Mouse (Mus musculus) kidney, postnatal 10 days (tissue): ENCODE results near the gene Tbcb.
"Not testable (repeated sequence)": the region's sequence is repeated elsewhere in the genome, so short reads cannot be mapped to it uniquely, and the experiment has no call there.

ENCODE experiments used
- DNase-seq: peaks from one replicate; pipeline ENCODE4 v3.0.0; 2021; ENCODE audit warnings: mixed read lengths

The Tbcb gene

DNA sequence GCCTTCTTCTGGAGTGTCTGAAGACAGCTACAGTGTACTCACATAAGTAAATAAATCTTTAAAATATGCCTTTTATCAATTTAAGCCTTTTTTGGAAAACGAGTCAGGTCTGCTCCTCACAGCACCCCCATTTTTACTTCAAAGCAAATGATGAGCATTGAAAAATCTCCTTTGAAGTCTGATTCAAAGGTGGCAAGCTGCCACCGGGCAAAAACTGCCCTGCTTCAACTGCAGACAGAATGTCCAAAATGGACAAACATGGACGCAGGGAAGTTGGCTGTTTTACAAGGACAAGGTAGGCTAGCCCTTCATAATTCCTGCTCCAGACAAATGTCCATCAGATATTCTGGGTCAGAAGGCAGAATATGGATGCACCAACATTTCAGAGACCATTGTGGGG lies 10.6 kb downstream of the Tbcb start:
- no peak for DNase-seq

DNA sequence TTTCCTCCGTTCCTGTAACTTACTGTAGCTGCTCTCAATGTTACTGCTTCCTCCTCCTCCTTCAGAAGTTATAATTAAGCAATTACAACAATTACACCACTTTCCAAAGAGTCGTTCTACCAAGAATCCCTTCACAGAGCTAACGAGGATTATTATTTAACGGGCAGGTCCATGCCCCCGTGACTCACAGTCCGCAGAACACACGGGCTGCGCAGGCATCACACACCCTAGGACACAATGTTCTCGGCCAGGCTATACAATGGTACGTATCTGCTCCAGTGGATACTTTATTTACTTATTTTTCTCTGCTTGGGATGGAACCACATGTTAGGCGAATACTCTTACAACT lies 12.1 kb downstream of the Tbcb start:
- DNase-seq = no peak

DNA sequence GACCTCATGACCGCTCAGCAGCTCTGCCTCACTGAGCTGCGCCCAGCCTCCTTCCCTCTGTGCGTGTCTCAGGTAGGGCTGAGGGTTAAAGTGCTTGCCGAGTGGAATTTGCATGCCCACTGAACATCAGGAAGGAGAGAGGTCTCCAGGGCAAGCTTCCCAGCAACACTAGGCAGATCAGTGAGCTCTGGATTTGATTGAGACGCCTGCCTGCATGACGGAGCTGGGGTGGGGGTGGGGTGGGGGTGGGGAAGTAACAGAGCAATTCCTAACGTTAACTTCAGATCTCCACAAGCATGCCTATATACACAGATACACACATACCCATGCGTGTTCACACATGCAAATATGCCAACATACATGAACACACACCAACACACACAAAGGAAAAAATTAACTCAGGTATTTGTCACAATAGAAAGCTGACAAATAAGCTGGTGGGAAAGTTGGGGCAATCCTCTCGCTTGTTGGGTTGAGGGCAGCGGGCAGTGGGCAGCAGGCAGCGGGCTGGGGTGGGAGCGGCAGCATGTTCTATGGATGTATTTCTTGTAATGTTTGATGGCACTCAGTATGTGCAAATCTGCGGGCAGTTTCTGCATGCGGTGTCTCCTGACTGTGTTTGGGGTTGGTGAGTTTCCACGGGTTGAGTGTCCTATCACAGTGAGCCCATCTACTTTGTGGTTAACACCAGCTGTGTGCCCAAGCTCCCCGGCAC lies 12.6 kb downstream of the Tbcb start:
- peak; percentile 83 for DNase-seq

DNA sequence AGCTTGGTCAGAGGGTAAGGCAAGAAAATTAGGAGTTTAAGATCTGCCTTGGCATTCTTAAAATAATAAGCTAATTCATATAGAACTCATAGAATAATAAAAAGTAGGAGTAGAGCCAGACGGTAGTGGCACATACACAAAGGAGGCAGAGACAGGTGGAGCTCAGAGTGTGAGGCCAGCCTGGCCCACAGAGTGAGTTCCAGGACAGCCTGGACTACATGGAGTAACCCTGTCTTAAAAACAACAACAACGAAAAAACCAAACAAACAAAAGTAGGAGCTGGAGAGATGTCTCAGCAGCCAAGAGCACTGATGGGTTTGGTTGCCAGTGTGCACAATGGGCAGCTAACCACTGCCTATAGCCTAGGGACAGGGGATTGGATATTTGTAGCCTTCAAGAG lies 14.8 kb downstream of the Tbcb start:
- no peak for DNase-seq

DNA sequence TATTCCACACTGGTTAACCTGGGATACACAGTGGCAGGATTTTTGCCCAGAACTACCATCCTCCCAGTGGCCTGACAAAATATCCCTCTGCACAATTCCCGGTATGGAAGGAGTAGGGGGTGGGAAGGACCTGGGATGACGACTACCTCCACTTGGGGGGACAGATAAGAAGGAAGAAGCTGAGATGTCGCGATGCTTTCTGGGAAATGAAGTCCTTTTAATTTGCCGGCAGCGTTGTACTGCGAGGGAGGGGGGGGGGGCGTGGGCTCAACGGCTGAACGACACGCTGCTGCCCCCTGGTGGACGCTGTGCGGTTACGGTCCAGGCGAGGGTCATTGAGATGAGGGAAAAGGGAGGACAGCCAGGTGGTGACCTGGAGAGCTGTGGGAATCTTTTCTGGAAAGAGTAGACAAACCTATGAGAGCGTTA lies 15.3 kb downstream of the Tbcb start:
- DNase-seq = peak; percentile 89

DNA sequence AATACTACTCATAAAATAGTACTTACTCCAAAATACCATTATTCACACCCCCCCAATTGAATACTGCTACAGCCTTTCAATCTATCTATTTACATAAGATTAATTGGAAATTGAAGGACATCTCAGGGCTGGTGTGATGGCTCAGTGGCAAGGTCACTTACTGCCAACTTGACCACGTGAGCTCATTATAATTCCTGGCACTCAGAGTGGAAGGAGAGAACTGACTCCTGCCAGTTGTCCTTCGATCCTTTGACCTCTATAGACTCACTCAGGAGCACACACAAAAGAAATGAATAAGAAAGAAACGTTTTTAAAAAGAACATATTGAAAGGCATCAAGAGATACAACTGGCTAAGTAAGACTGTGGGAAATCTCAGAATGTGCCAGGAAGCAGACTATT lies 16.2 kb downstream of the Tbcb start:
- DNase-seq = no peak

DNA sequence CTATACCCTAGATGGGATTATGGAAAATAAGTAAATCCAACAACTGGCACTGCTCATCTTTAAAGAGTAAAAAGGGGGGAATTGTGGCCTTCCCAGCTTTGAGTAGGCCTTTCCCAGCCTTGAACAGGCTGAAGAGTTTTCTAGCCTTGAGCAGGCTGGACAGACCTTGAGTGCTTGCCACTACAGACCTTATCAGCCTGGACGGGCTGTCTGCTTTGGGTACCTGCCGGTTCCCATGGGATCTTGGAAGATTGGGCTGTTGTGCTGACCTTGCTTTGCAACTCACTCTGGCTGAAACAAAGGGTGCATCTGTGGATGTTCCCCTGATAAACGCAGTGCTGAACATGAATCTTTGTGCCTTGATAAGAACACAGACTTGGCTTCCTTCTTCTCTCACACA lies 18.2 kb downstream of the Tbcb start:
- DNase-seq = no peak

DNA sequence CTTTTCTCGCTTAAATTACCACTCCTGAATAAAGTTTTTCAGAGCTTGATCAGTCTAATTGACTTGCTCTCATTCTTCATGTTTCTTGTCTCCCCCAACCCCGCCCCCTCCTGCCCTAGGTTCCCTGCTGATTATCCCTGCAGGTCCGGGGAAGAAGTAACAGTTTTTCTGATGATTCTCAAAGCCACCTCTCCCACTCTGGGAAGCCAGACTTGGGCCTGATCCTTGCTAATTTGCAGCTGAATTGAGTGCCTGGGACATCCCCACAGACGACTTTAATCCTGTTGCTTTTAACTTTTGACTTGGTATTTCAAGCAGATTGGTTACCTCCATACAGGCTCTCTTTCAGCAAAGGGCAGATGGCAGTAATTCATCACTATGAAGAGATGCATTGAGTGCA lies 21.0 kb downstream of the Tbcb start:
- no peak for DNase-seq

DNA sequence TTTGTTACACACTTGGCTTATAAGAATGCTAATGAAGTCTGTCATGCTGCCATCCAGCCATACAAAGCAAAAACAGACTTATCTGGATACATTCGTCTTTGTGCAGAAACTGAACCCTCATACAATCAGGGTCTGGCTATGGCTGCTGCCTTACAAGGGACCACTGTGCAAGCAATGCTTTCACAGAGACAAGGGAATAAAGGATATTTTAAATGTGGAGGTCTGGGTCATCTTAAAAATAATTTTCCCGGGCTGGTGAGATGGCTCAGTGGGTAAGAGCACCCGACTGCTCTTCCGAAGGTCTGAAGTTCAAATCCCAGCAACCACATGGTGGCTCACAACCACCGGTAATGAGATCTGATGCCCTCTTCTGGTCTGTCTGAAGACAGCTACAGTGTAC lies 25.7 kb downstream of the Tbcb start:
- not testable (repeated sequence) for DNase-seq

DNA sequence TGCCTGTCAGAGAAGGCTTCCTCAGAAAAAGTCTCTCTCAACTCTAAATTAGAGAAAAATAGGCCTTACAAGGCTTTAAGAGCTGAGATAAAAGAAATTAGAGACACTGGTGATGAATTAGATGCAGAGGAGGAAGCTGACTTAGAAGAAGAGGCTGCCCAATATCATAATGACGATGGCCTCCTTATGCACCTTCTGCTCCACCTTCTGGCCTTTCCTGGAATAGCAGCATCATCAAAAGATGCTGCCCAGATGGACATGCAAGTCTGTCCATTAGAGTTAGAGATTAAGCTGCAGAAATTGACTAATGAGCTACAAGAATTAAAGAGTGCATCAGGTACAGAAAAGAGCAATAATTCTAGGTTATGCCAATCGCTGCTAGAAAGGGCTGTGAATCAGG lies 26.7 kb downstream of the Tbcb start:
- DNase-seq = peak; percentile 84

DNA sequence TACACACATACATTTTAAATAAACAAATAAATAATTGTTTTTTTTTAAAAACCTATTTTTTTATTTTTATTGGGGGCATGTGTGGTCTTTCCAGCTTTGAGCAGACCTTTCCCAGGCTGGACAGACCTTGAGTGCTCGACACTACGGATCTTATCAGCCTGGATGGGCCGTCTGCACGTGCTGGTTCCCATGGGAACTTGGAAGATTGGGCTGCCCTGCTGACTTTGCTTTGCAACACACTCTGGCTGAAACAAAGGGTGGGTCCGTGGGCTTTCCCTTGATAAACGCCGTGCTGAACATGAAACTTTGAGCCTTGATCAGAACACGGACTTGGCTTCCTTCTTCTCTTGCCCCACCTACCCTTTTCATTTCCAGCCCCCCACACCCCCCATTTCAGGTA lies 27.7 kb downstream of the Tbcb start:
- DNase-seq = no peak

DNA sequence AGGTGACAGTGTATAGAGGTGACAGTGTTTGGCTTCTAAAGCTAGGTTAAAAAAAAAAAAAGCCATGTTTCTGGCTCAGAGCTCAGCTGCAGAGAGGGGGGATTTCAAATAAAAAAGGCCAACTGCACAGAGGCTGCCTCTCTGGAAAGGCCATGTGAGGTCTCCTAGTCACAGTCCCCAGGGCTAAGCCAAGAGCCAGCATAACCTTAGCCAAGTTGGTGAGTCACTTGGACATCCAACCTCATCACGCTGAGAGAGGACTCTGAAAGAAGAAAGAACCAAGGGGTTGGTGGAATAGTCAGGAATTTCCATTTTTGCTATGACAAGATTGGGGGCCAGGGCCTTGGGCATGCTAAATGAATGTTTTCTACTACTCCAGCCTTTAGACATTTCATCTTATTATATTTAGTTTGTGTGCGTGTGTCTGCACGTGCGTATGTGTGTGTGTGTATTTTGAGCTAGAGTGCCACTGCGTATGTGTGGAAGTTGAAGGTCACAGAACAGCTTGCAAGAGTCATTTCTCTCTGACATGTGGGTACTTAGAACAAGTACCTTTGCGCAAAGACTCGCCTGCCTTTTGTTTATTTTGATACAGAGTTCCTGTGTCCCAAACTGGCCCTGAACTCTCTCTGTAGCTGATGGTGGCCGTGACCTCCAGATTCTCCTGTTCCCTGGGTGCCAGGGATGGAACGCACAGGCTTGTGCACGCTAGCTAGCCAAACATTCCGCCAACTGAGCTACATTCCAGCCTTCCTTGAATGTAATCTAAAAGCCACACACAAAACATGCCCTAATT lies 29.0 kb downstream of the Tbcb start:
- DNase-seq = no peak

DNA sequence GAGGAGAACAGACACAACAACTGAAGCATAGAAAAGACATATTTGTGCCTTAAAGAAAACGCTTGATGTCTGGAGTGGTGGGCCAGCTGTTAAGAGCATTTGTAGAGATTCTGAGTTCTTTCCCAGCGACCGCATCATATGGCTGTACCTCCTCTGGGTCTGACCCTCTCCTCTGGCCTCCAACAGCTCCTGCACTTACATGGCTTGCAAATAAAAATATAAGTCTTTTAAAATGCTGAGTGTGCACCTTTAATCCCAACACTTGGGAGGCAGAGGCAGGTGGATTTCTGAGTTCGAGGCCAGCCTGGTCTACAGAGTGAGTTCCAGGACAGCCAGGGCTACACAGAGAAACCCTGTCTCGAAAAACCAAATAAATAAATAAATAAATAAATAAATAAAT lies 31.4 kb downstream of the Tbcb start:
- not testable (repeated sequence) for DNase-seq

DNA sequence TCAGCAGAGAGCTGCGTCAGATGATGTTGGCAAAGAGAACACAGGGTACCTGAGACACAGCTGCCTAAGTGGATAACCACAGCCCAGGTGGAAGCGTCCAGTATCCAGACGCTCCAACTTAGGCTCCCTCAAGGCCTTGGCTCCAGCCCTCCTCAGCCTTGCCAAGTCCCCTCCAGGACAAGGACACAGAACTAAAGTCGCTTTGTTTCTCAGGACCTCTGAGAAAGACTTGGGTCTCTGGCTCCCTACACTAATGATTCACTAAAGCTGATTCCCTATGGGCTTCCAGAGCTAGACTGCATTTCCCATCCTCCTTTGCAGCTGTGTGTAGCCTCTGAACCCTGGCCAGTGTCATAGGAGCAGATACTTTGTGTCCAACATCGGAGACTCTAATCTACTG lies 31.9 kb downstream of the Tbcb start:
- peak; percentile 10 for DNase-seq

DNA sequence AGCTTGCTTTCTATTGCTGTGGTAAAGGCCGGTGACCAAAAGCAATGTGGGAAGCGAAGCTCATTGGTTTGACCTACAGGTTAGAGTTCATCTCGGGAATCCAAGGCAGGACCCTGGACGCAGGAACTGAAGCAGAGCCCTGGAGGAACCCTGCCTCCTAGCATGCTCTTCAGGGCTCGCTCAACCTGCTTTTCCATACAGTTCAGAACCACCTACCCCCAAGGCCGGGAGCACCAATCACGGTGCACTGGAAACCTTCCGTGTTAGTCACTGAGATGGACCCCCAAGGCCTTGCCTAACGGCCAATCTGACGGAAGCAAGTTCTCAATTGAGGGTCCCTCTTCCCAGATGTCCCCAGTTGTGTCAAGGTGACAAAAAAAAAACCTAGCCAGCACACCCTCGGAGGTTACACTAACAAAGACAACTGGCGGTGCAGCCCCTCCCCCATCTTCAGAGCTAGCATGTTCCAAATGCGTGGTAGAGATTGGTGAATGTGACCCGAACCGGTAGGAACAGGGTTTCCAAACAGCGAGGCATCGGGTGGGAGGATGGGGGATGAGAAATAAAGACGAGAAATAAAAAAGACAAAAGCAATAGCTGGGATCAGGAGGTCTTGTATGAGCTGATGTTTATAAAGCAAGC lies 32.5 kb downstream of the Tbcb start:
- DNase-seq = peak; percentile 14

DNA sequence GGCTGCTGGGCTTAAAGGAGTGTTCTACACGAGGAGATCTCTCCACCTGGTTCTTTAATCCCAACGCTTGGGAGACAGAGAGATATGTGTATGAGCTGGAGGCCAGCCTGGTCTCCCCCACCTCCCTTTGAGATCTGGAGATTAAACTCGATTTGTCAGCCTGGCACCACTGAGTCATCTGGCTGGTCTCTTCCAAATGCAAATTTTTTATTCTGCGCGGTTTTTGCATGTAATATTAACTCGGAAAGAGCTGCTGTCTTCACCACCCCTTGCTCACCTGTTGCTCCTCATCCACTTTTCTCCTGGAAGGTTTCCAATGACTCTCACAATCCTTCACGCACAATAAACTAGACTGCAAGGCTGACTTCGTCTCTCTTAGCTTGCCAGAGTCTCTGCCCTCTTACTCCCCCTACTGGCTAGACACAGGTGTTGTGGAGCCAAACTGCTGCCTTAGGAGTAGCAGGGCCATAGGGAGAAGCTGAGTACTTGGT lies 33.5 kb downstream of the Tbcb start, which contains the start of gene Capns1:
Gene Capns1 (minus strand): TSS at position 331 of the 491 bp plus-strand sequence.
- peak; percentile 71 for DNase-seq

DNA sequence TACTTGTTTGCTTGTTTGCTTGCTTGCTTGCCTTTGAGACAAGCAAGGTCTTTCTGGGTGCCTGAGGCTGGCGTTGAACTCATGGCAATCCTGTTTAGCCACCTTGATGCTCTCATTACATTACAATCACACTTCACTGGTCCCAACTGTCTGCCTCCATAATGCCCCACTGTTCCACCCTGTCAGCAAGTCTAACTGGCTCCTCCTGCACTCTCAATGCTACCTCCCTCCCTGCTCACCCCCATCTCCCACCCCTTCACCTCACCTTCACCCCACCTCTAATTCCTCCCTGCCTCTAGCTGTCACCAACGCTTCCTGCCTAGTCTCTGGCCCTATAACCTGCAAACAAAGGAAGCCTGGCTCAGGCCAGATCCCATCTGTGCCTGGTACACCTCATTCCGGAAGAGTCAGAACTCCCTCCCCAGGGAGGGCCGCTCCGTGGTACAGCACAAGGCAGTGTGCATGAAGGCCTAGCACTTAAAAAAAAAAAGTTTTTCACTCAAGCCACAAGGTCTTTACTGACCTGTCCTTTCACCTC lies 34.4 kb downstream of the Tbcb start:
- DNase-seq = no peak

DNA sequence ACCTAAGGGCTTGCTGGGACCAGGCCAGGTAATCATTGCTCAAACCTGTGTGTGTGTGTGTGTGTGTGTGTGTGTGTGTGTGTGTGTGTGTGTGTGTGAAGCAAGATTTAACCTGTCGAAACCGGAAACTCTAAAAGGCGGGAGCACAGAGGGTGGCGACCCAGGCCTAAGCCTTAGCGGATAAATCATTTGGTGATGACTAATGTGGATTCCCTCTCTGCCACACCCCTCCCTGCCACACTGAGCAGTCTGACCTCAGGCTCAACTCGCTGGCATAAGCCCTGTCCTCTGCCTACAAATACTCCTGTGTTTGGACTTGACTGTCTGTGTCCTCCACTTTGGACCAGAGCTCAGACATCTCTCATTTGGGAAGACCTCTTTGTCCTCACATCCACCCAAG lies 35.9 kb downstream of the Tbcb start:
- no peak for DNase-seq

DNA sequence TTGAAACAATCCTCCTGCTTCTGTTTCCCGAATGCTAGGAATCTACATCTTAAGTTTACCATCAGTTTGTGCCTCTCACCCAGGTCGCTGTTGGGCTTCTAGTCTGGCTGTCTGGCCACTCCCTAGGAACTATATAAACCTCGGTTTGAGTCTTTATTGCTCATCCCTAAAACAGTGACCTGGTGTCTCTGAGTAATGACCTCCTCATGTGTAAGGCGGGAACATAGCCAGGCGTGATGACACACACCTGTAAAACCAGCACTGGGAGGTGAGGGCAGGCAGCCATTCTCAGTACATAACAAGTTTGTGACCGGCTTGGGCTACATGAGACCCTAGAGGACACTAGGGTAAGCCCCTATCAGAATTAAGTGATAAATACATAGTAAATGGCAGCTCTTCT lies 36.6 kb downstream of the Tbcb start:
- no peak for DNase-seq

DNA sequence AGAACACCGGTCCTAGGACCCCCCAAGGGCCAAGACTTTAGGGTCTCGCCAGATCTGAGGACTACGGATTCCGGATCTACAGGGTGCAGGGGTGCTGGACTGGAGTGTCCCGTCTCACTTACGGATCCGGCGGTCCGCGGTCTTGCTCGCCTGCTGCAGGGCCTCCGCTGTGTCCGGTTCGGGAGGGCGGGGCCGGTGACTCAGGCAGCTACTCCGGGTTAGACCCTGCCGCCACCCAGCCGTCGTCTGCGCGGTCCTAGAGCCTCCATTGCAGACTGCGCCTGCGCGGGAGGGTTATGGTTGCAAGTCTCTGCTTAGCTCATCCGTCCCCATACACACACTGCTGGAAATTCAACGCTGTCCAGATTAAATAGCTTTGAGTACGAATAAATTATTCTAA lies 37.2 kb downstream of the Tbcb start:
- peak; percentile 98 for DNase-seq

DNA sequence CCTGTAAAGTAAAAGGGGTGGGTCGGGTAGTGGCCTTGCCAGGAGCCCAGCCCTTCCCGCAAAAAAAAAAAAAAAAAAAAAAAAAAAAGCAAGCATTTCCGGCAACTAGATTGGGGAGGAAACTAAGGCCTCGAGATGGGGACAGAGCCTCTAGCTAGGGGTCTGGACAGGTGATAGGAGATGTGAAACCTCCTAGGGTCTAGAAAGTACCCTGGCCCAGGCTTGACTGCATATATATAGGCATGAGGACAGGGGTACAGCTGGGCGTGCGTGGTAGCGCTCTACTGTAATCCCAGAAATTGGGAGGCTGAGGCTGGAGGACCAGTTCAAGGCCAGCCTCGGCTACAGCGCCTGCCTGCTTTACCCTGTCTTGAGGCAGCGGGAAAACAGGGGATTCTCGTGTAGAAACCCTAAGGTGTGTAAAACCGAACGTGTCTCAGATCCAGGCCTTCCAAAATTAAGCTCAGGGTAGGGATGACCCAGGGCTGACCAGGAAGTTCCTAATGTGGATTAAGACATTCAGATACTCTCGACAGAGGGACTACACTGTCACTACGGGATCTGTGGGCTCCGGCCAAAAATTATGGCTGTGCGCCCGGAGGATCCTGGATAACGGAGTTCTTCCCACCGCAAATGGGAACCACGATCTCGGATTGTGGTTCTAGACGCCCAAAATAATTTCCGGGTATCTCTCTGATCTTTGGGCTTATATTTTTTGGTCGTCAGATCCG lies 37.8 kb downstream of the Tbcb start:
- peak; percentile 66 for DNase-seq

DNA sequence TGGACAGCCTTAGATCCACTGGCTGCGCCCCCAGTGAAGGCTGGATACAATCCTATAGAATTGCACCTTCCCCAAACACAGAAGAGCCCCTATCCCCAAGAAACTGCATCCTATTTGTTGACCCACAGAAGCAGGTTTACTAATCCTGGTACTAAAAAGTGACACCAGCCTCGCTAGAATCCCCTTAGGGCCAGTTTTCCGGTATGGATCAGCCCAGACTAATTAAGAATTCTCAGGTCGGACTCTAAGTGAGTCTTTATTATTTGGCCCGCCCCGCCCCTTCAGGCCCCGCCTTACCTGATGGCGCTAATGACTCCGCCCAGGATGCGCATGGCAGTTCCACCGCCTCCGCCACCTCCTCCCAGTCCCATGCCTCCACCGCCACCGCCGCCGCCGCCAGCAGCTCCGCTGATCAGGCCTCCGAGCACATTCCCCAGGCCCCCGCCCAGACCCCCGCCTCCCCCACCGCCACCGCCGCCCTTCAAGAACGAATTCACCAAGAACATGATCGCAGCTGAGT lies 38.4 kb downstream of the Tbcb start:
- peak; percentile 89 for DNase-seq

DNA sequence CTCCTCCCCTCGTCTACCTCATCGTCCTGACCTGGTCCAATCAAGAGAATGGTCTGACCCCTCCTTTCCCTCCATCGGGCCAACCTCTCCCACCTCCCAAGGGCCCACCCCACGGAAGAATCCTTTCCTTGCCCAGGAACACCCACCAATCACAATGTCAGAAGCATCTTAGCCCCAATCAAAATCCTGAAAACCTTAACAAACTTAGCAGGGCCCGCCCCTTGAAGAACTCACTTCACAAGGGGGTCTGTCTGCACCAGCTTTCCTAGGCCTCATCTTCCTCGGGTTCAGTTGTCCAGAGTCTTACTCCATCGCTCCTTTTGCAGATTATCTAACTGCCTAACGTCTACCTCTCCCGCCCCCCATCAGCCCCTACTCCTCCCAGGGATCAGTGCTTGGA lies 39.1 kb downstream of the Tbcb start:
- no peak for DNase-seq
